Mouse (Mus musculus) intestine, embryonic 15.5 days (tissue): ENCODE measurements around the gene 1700001C19Rik. TPM values are rescaled to one million over a fixed set of nuclear protein-coding genes. Genes with fewer than 3 reads are reported as not detected.

Experiments
- ATAC-seq: fragments of 200-750 bp; cut with Nextera tagmentation; 2 replicates; pipeline ENCODE4 v1.8.0; 2017; ENCODE audit warnings: moderate TSS enrichment, moderate library complexity
- H3K27ac ChIP-seq: fragments of 300-500 bp; sonication (generic); 2 replicates; pipeline ENCODE4 v1.5.1; 2015; ENCODE audit warnings: mild to moderate bottlenecking, inconsistent platforms
- H3K27me3 ChIP-seq: fragments of 300-500 bp; sonication (generic); replicated peaks from 2 replicates; pipeline ENCODE4 v1.6.1; 2015; ENCODE audit warnings: inconsistent platforms
- H3K36me3 ChIP-seq: fragments of 300-500 bp; sonication (generic); 2 replicates; pipeline ENCODE4 v1.6.1; 2015; ENCODE audit warnings: inconsistent platforms
- H3K4me1 ChIP-seq: fragments of 300-500 bp; sonication (generic); replicated peaks from 2 replicates; pipeline ENCODE4 v1.6.1; 2015; ENCODE audit warnings: inconsistent platforms
- H3K4me2 ChIP-seq: fragments of 300-500 bp; sonication (generic); replicated peaks from 2 replicates; pipeline ENCODE4 v1.6.1; 2015; ENCODE audit warnings: mild to moderate bottlenecking, inconsistent platforms
- H3K4me3 ChIP-seq: fragments of 300-500 bp; sonication (generic); replicated peaks from 2 replicates; pipeline ENCODE4 v1.5.1; 2015; ENCODE audit warnings: inconsistent platforms
- H3K9ac ChIP-seq: fragments of 300-500 bp; sonication (generic); 2 replicates; pipeline ENCODE4 v1.6.1; 2015; ENCODE audit warnings: inconsistent platforms
- H3K9me3 ChIP-seq: fragments of 300-500 bp; sonication (generic); 2 replicates; pipeline ENCODE4 v1.6.1; 2016; ENCODE audit warnings: inconsistent platforms
- WGBS: fragments of 180-500 bp; shearing (Covaris S2); methylation state at CpG from one replicate; pipeline ENCODE4 v1.1.7; 2015; 5-methylcytosine and 5-hydroxymethylcytosine counted together
- polyA plus RNA-seq: library from polyadenylated mRNA; unstranded; fragments of >200 nt; fragmentation: Nextera tagmentation; extraction: Ambion mirVana; gene quantifications from 2 replicates; pipeline ENCODE4 v1.2.1, GENCODE M21; 2015

The 1700001C19Rik gene
- polyA plus RNA-seq, 1 experiment from 2014 or later = 0.38 TPM

DNA sequence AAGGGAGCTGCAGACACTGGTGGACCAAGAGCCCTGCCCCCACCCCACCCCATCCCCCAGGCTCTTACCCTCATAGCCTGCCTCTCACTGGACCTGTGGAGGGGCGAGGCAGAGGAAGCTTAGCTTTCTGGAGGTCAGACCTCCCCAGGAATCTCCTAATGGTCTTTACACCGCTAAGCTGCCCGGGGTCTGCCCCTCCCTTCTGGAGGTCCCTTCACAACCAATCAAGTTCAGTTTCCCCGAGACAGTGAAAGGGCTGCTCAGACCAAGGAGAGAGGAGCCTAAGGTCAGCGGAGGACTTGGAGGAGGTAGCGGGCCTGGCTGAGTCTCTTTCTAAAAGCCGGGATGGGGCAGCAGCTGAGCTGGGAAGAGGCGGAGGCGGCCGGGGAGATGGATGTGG, 52.0 kb downstream of the 1700001C19Rik start, which contains the start of gene Guca1b:
Gene Guca1b (plus strand): TSS at position 249 of the 400 bp plus-strand sequence.
- Histone ChIP-seq H3K36me3 (0 out of 2 replicates have a peak, but pooled peaks cover 2% of the 10 kb centered on the region), H3K9ac (no peak within 1 kb of the TSS), H3K27ac (no peak within 1 kb of the TSS), H3K4me2 (no peak within 1 kb of the TSS), H3K9me3 (no peaks in the 10 kb centered on the region), H3K27me3 (no peaks in the 10 kb centered on the region), H3K4me3 (no peak within 1 kb of the TSS), H3K4me1 (no peaks in the 10 kb centered on the region)
- 30% methylated on average over 10 of the region's 10 CpGs for WGBS
- no peak for ATAC-seq

DNA sequence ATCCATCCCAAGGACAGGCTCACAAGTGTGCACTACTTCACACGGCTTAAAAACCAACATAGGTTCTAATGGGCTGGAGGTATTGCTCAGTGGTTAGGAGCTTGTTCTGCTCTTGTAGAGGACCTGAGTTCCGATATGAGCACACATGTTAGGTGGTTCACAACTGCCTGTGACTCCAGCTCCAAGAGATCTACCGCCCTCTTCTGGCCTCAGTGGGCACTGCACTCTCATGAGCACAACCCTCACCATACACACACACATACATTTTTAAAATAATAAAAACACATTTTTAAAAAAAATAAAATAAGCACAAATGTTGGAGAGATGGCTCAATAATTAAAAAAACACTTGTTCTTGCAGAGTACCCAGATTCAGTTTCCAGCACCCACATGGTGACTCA, 53.1 kb downstream of the 1700001C19Rik start:
- Histone ChIP-seq H3K36me3 (peaks cover 10% of the 10 kb centered on the region; the same call in 1 of the 2 replicates), H3K9me3 (no peaks in the 10 kb centered on the region), H3K4me1 (no peaks in the 10 kb centered on the region), H3K9ac (no peak overlapping the region), H3K4me2 (no peak overlapping the region), H3K4me3 (no peak overlapping the region), H3K27ac (no peak overlapping the region), H3K27me3 (no peaks in the 10 kb centered on the region)
- 88% methylated on average over 3 of the region's 3 CpGs for WGBS
- ATAC-seq = no peak

DNA sequence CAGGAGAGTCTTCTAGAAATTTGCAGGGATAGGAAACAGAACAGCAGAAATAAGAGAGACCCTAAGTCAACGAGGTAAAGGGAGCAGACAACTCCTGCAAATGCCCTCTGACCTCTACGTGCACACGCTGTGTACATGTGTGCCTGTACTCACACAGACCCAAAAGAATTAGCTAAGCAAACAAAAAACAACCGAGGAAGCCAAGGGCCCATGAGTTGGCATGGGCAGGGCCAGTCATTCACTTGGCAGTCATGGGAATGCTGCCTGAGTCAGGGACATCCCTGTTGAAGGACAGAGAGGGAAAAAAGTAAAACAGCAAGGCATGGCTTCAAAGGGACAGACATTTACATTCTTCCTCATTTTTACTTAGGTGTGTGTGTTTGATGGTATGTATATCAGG, 53.9 kb downstream of the 1700001C19Rik start:
- no peak for ATAC-seq
- Histone ChIP-seq H3K4me1 (no peaks in the 10 kb centered on the region), H3K27me3 (no peaks in the 10 kb centered on the region), H3K36me3 (peaks cover 16% of the 10 kb centered on the region; the same call in 1 of the 2 replicates), H3K9ac (no peak overlapping the region), H3K4me3 (no peak overlapping the region), H3K27ac (no peak overlapping the region), H3K9me3 (no peaks in the 10 kb centered on the region), H3K4me2 (no peak overlapping the region)
- WGBS = 76% methylated on average over 4 of the region's 4 CpGs

DNA sequence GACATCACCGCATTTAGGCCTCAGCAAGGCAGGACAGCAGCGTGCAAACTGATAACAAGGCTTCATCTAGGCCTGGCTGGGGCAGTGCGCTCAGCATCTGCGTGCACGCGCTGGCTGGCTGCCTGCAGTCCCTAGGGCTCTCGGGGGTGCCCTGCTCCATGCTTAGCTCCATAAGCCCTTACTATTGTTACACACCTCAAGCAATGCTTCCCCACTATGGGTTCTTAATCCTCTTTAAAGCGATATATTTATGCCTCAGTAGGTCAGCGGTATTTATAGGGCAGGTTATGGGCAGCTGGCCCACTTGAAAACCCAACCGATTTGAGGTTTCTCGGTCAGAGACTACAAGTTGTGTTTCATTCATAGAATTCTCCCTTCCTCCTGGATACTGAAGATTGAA, 55.3 kb downstream of the 1700001C19Rik start:
- Histone ChIP-seq H3K27ac (no peak overlapping the region), H3K27me3 (no peaks in the 10 kb centered on the region), H3K4me3 (no peak overlapping the region), H3K9ac (no peak overlapping the region), H3K9me3 (no peaks in the 10 kb centered on the region), H3K4me1 (no peaks in the 10 kb centered on the region), H3K36me3 (peaks cover 20% of the 10 kb centered on the region; the same call in 1 of the 2 replicates), H3K4me2 (no peak overlapping the region)
- no peak for ATAC-seq
- 89% methylated on average over 11 of the region's 11 CpGs for WGBS

DNA sequence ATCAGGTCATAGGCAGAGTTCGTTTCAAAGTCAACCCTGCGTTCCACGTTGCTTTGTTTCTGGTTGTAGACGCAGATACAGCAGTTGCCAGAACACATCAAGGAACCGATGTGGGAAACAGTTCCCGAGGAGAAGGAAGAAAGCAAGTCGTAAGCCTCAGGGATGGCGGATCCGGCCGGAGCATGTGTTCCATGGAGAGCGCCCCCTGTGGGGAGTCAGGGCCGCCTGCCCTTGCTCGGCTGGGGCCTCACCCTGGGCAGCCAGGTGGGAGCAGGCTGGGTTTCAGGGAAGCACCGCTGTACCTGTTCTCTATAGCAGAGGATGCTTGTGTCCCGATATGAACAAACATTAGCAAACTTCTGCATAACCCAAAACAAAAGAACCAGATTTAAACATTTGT, 59.0 kb downstream of the 1700001C19Rik start:
- H3K4me1 ChIP-seq = no peaks in the 10 kb centered on the region
- no peak overlapping the region for H3K4me3 ChIP-seq
- peaks cover 38% of the 10 kb centered on the region for H3K36me3 ChIP-seq
- H3K27me3 ChIP-seq = no peaks in the 10 kb centered on the region
- no peak for ATAC-seq
- 85% methylated on average over 15 of the region's 15 CpGs for WGBS
- H3K9ac ChIP-seq = no peak overlapping the region
- H3K4me2 ChIP-seq = no peak overlapping the region
- H3K27ac ChIP-seq = no peak overlapping the region
- H3K9me3 ChIP-seq = no peaks in the 10 kb centered on the region

DNA sequence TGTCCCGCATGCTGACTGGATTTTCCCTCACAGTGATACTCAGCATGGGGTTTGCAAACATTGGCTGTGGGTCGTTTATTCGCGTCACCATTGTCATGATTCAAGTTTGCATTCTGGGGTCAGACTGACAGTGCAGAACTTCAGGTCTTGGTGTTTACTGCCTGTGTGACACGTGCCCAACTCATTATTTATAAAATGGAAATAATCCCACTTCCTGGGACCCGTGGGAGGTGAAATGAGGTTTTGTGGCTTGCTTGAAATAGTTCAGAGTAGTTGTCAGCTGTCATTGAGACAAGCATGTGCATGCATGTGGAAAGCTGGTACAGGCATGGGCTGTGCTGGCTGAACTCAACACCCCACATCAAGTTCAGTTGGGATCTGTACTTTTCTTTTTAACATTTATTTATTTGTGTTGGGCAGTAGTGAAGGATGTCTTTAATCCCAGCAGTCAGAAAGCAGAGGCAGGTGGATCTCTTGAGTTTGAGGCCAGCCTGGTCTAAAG, 60.3 kb downstream of the 1700001C19Rik start:
- Histone ChIP-seq H3K9ac (no peak overlapping the region), H3K27ac (no peak overlapping the region), H3K4me1 (no peaks in the 10 kb centered on the region), H3K27me3 (no peaks in the 10 kb centered on the region), H3K9me3 (no peaks in the 10 kb centered on the region), H3K36me3 (peaks cover 43% of the 10 kb centered on the region), H3K4me3 (no peak overlapping the region), H3K4me2 (no peak overlapping the region)
- no peak for ATAC-seq
- WGBS = 85% methylated on average over 6 of the region's 6 CpGs

DNA sequence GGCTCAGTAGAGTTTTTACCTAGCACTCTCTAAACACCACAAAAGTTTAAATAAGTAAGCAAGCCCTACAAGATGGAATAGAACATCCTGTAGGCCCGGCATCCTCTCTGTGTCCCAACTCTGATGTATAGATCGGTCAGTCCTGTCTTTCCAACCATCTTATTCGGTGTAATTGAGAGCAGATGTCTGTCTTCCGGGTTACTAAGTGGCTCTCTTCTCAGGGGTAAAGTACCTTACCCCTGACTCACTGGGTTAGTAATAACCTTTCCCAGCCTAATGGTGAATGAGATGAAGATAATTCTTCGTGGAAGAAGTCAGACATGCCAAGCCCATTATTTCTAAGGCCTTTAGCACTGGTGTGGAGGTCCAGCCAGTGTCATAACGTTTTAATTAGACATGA, 63.2 kb downstream of the 1700001C19Rik start:
- H3K4me1 ChIP-seq = peaks cover 10% of the 10 kb centered on the region; the same call in 1 of the 2 replicates
- no peaks in the 10 kb centered on the region for H3K27me3 ChIP-seq
- H3K9ac ChIP-seq = no peak overlapping the region
- WGBS = 85% methylated on average over 6 of the region's 6 CpGs
- H3K4me2 ChIP-seq = no peak overlapping the region
- H3K4me3 ChIP-seq = no peak overlapping the region
- peaks cover 32% of the 10 kb centered on the region for H3K36me3 ChIP-seq
- ATAC-seq = no peak
- no peaks in the 10 kb centered on the region for H3K9me3 ChIP-seq
- H3K27ac ChIP-seq = no peak overlapping the region

DNA sequence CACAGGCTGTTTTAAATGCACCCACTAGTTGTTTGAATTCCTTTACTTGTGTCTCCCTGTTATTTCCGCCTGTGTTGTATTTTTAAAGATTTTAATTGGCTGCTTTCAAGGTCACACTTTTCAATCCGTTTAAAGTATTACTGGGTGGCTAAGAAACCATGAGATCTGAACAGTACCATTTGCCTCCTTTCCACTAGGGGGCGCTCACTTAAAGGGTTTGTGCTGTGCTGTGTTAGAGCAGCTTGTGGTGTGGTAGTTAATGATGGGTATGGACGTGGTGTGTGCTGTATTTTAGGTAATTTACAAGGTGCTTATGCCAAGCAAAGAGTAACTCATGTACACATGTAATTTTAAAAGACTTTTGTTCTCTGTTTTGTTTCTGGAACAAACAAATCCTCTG, 65.7 kb downstream of the 1700001C19Rik start:
- H3K4me2 ChIP-seq = no peak overlapping the region
- peaks cover 23% of the 10 kb centered on the region for H3K36me3 ChIP-seq
- no peak overlapping the region for H3K27ac ChIP-seq
- H3K9ac ChIP-seq = no peak overlapping the region
- H3K4me1 ChIP-seq = peaks cover 10% of the 10 kb centered on the region; the same call in 1 of the 2 replicates
- H3K27me3 ChIP-seq = no peaks in the 10 kb centered on the region
- 14% methylated on average over 4 of the region's 4 CpGs for WGBS
- no peak overlapping the region for H3K4me3 ChIP-seq
- peak; percentile 73; the same call in 1 of the 2 replicates for ATAC-seq
- no peaks in the 10 kb centered on the region for H3K9me3 ChIP-seq

DNA sequence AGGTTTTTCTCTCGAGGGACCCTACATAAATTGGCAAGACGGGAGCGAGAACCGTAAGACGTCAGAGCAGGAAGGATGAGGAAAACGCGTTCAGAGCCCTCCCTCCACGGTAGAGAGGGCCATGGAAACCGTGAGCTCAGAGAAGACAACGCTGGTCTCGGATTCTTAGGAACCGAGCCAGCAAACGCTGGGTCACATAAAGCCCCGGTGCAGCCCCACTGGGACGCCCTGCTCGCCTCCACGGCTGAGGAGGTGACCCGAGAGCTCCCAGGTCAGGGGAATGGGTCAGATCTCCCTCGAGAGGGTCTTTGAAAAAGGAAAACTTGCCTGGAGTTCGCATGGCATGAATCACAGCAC, 68.1 kb downstream of the 1700001C19Rik start:
- Histone ChIP-seq H3K27me3 (no peaks in the 10 kb centered on the region), H3K9ac (peak overlapping the region; percentile 53), H3K27ac (no peak overlapping the region), H3K4me3 (peak overlapping the region; percentile 62), H3K36me3 (peaks cover 9% of the 10 kb centered on the region), H3K9me3 (no peaks in the 10 kb centered on the region), H3K4me1 (peaks cover 10% of the 10 kb centered on the region; the same call in 1 of the 2 replicates), H3K4me2 (peak overlapping the region; percentile 72)
- 2% methylated on average over 20 of the region's 20 CpGs for WGBS
- ATAC-seq = peak; percentile 49

DNA sequence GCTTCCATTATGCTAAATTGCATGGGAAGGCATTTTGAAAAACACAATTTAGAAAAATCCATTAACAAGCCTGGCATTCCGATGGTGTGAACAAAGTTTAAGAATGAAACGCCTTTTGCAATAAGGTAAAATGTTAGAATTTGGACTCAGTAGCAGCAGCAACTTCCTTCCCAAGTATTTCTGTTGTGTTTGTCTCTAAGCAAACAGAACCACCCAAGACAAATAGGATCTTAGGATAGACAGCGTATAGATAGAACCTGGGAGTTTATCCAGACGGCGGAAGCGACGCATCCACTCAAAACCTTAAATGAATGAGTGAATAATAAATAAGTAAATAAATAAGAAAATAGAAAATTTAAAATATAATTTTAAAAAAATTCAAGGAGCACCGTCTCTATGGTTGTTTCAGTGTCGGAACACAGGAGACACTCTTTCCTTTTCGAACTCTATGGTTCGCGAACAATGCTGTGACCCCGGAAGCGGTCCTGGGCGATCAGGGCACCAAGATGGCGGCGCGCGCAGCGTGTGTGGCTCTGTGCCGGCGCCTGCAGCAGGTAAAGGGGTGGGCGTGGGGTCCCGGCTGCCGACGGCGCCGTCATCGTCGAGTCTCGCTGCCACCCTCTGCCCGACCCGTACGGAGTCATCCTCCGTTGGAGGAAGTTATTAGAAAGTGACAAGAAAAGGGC, 68.6 kb downstream of the 1700001C19Rik start, which contains the start of gene Mrps10:
Gene Mrps10 (plus strand): TSS at position 487 of the 686 bp plus-strand sequence.
- H3K4me1 ChIP-seq = peaks cover 10% of the 10 kb centered on the region; the same call in 1 of the 2 replicates
- ATAC-seq = peak; percentile 94

More for the DNA sequence above, 68.6 kb downstream of the 1700001C19Rik start, which contains the start of gene Mrps10:
- H3K9me3 ChIP-seq = no peaks in the 10 kb centered on the region
- no peaks in the 10 kb centered on the region for H3K27me3 ChIP-seq
- no peak within 1 kb of the TSS for H3K27ac ChIP-seq
- peaks cover 8% of the 10 kb centered on the region for H3K36me3 ChIP-seq
- H3K4me2 ChIP-seq = peak within 1 kb of the TSS; percentile 72
- WGBS = 3% methylated on average over 35 of the region's 35 CpGs
- peak within 1 kb of the TSS; percentile 53 for H3K9ac ChIP-seq
- H3K4me3 ChIP-seq = peak within 1 kb of the TSS; percentile 62
